Mouse (Mus musculus): ENCODE data around the gene Ppp1r3f. TPM values are rescaled to one million over a fixed set of nuclear protein-coding genes. Genes with fewer than 3 reads are reported as not detected.

Ppp1r3f gene
- polyA plus RNA-seq, 1 experiment: 11.5 TPM

- Histone ChIP-seq H3K4me1 (ENCODE audit: control insufficient read depth, insufficient read depth, low read length) (no peaks in the 10 kb centered on the region), H3K36me3 (ENCODE audit: control insufficient read depth, insufficient read depth, low read length, poor library complexity, severe bottlenecking) (no peaks in the 10 kb centered on the region), H3K9me3 (replicated peaks; ENCODE audit: control insufficient read depth, insufficient read depth, low read length, poor library complexity, severe bottlenecking) (no peaks in the 10 kb centered on the region), H3K27ac (ENCODE audit: insufficient read depth, low read length) (no peak overlapping the region), H3K4me3 (ENCODE audit: low read depth, low read length) (no peak overlapping the region), H3K9ac (ENCODE audit: low read depth, poor library complexity, severe bottlenecking) (no peak overlapping the region), H3K27me3 (ENCODE audit: control insufficient read depth, insufficient read depth, low read length, poor library complexity, severe bottlenecking) (no peaks in the 10 kb centered on the region)
- TF ChIP-seq POLR2A (IDR thresholded peaks at IDR 0.05; ENCODE audit: insufficient read depth, low read length) (no peak), CTCF (IDR thresholded peaks at IDR 0.05; ENCODE audit: low read depth, low read length) (no peak), EP300 (IDR thresholded peaks at IDR 0.05; ENCODE audit: insufficient read depth, low read depth, low read length) (no peak)
Measured at GRCm38 (mm10) chrX:7581151-7581550, 7.1 kb upstream of the Ppp1r3f start.

- peak overlapping the region; percentile 80 for H3K4me3 ChIP-seq (ENCODE audit: low read depth, low read length)
- H3K9me3 ChIP-seq (replicated peaks; ENCODE audit: control insufficient read depth, insufficient read depth, low read length, poor library complexity, severe bottlenecking): no peaks in the 10 kb centered on the region
- no peaks in the 10 kb centered on the region for H3K27me3 ChIP-seq (ENCODE audit: control insufficient read depth, insufficient read depth, low read length, poor library complexity, severe bottlenecking)
- no peak for TF ChIP-seq EP300 (IDR thresholded peaks at IDR 0.05; ENCODE audit: insufficient read depth, low read depth, low read length)
- TF ChIP-seq POLR2A (IDR thresholded peaks at IDR 0.05; ENCODE audit: insufficient read depth, low read length): no peak
- no peak for TF ChIP-seq CTCF (IDR thresholded peaks at IDR 0.05; ENCODE audit: low read depth, low read length)
- H3K4me1 ChIP-seq (ENCODE audit: control insufficient read depth, insufficient read depth, low read length): peaks cover 1% of the 10 kb centered on the region
- no peak overlapping the region; the same call in 1 of the 2 replicates for H3K9ac ChIP-seq (ENCODE audit: low read depth, poor library complexity, severe bottlenecking)
- peak overlapping the region; percentile 45; the same call in 1 of the 2 replicates for H3K27ac ChIP-seq (ENCODE audit: insufficient read depth, low read length)
- H3K36me3 ChIP-seq (ENCODE audit: control insufficient read depth, insufficient read depth, low read length, poor library complexity, severe bottlenecking): no peaks in the 10 kb centered on the region
Measured at GRCm38 (mm10) chrX:7574885-7575231, 775 bp upstream of the Ppp1r3f start.

- Histone ChIP-seq H3K36me3 (ENCODE audit: control insufficient read depth, insufficient read depth, low read length, poor library complexity, severe bottlenecking) (no peaks in the 10 kb centered on the region), H3K9ac (ENCODE audit: low read depth, poor library complexity, severe bottlenecking) (peak within 1 kb of the TSS; percentile 97), H3K27me3 (ENCODE audit: control insufficient read depth, insufficient read depth, low read length, poor library complexity, severe bottlenecking) (no peaks in the 10 kb centered on the region), H3K27ac (ENCODE audit: insufficient read depth, low read length) (peak within 1 kb of the TSS; percentile 63), H3K4me3 (ENCODE audit: low read depth, low read length) (peak within 1 kb of the TSS; percentile 80), H3K9me3 (replicated peaks; ENCODE audit: control insufficient read depth, insufficient read depth, low read length, poor library complexity, severe bottlenecking) (no peaks in the 10 kb centered on the region), H3K4me1 (ENCODE audit: control insufficient read depth, insufficient read depth, low read length) (peaks cover 1% of the 10 kb centered on the region)
- no peak for TF ChIP-seq CTCF (IDR thresholded peaks at IDR 0.05; ENCODE audit: low read depth, low read length)
- no peak for TF ChIP-seq POLR2A (IDR thresholded peaks at IDR 0.05; ENCODE audit: insufficient read depth, low read length)
- no peak for TF ChIP-seq EP300 (IDR thresholded peaks at IDR 0.05; ENCODE audit: insufficient read depth, low read depth, low read length)
Measured at GRCm38 (mm10) chrX:7573176-7574086, 652 bp downstream of the Ppp1r3f start, which contains the start of gene Foxp3. Gene Foxp3 (plus strand): TSS chrX:7573644.

- Histone ChIP-seq H3K9ac (ENCODE audit: low read depth, poor library complexity, severe bottlenecking) (peak overlapping the region; percentile 97), H3K36me3 (ENCODE audit: control insufficient read depth, insufficient read depth, low read length, poor library complexity, severe bottlenecking) (no peaks in the 10 kb centered on the region), H3K27ac (ENCODE audit: insufficient read depth, low read length) (no peak overlapping the region; the same call in 1 of the 2 replicates), H3K4me3 (ENCODE audit: low read depth, low read length) (peak overlapping the region; percentile 69), H3K9me3 (replicated peaks; ENCODE audit: control insufficient read depth, insufficient read depth, low read length, poor library complexity, severe bottlenecking) (no peaks in the 10 kb centered on the region), H3K4me1 (ENCODE audit: control insufficient read depth, insufficient read depth, low read length) (peaks cover 1% of the 10 kb centered on the region), H3K27me3 (ENCODE audit: control insufficient read depth, insufficient read depth, low read length, poor library complexity, severe bottlenecking) (no peaks in the 10 kb centered on the region)
- no peak for TF ChIP-seq POLR2A (IDR thresholded peaks at IDR 0.05; ENCODE audit: insufficient read depth, low read length)
- TF ChIP-seq CTCF (IDR thresholded peaks at IDR 0.05; ENCODE audit: low read depth, low read length): no peak
- TF ChIP-seq EP300 (IDR thresholded peaks at IDR 0.05; ENCODE audit: insufficient read depth, low read depth, low read length): no peak
Measured at GRCm38 (mm10) chrX:7572466-7572865, 1.6 kb downstream of the Ppp1r3f start.

GRCm38 (mm10) chrX:7571565-7572136 is 2.4 kb downstream of the Ppp1r3f start:
- Histone ChIP-seq H3K27ac (ENCODE audit: insufficient read depth, low read length) (no peak overlapping the region), H3K4me3 (ENCODE audit: low read depth, low read length) (no peak overlapping the region), H3K9ac (ENCODE audit: low read depth, poor library complexity, severe bottlenecking) (no peak overlapping the region; the same call in 1 of the 2 replicates)

More at GRCm38 (mm10) chrX:7571565-7572136, 2.4 kb downstream of the Ppp1r3f start:
- H3K36me3 ChIP-seq (ENCODE audit: control insufficient read depth, insufficient read depth, low read length, poor library complexity, severe bottlenecking): no peaks in the 10 kb centered on the region
- TF ChIP-seq POLR2A (IDR thresholded peaks at IDR 0.05; ENCODE audit: insufficient read depth, low read length) (no peak), CTCF (IDR thresholded peaks at IDR 0.05; ENCODE audit: low read depth, low read length) (no peak), EP300 (IDR thresholded peaks at IDR 0.05; ENCODE audit: insufficient read depth, low read depth, low read length) (no peak)
- no peaks in the 10 kb centered on the region for H3K9me3 ChIP-seq (replicated peaks; ENCODE audit: control insufficient read depth, insufficient read depth, low read length, poor library complexity, severe bottlenecking)
- H3K27me3 ChIP-seq (ENCODE audit: control insufficient read depth, insufficient read depth, low read length, poor library complexity, severe bottlenecking): no peaks in the 10 kb centered on the region
- H3K4me1 ChIP-seq (ENCODE audit: control insufficient read depth, insufficient read depth, low read length): peaks cover 1% of the 10 kb centered on the region

Measured in ES-Bruce4 (cell line).